Mouse (Mus musculus) stomach, postnatal 0 days (tissue): ENCODE data around the gene Nynrin. TPM values are rescaled to one million over a fixed set of nuclear protein-coding genes. Genes with fewer than 3 reads are reported as not detected.

Source experiments
- ATAC-seq: fragments of 200-750 bp; cut with Nextera tagmentation; 2 replicates; pipeline ENCODE4 v1.8.0; 2017; ENCODE audit not compliant: low FRiP score, low TSS enrichment
- DNase-seq: peaks from one replicate; pipeline ENCODE4 v3.0.0-alpha.2; 2016; ENCODE audit warnings: low spot score
- H3K27ac ChIP-seq: fragments of 300-500 bp; sonication (generic); replicated peaks from 2 replicates; pipeline ENCODE4 v1.5.1; 2014; ENCODE audit warnings: mild to moderate bottlenecking, control low read depth
- H3K27me3 ChIP-seq: fragments of 300-500 bp; sonication (generic); 2 replicates; pipeline ENCODE4 v1.6.1; 2014; ENCODE audit warnings: low read length; ENCODE audit not compliant: control insufficient read depth, insufficient read depth
- H3K36me3 ChIP-seq: fragments of 300-500 bp; sonication (generic); 2 replicates; pipeline ENCODE4 v1.6.1; 2014; ENCODE audit warnings: low read length, mixed read lengths; ENCODE audit not compliant: control insufficient read depth, insufficient read depth
- H3K4me1 ChIP-seq: fragments of 300-500 bp; sonication (generic); replicated peaks from 2 replicates; pipeline ENCODE4 v1.6.1; 2014; ENCODE audit warnings: antibody characterized with exemption; ENCODE audit not compliant: control insufficient read depth, insufficient read depth
- H3K4me2 ChIP-seq: fragments of 300-500 bp; sonication (generic); replicated peaks from 2 replicates; pipeline ENCODE4 v1.6.1; 2014; ENCODE audit warnings: low read depth, mild to moderate bottlenecking, control low read depth, moderate library complexity
- H3K4me3 ChIP-seq: fragments of 300-500 bp; sonication (generic); 2 replicates; pipeline ENCODE4 v1.5.1; 2014; ENCODE audit warnings: low read depth, low read length, control low read depth
- H3K9ac ChIP-seq: fragments of 300-500 bp; sonication (generic); 2 replicates; pipeline ENCODE4 v1.6.1; 2014; ENCODE audit warnings: mild to moderate bottlenecking, low read length, control low read depth, mixed read lengths
- H3K9me3 ChIP-seq: fragments of 300-500 bp; sonication (generic); 2 replicates; pipeline ENCODE4 v1.6.1; 2016; ENCODE audit warnings: low read length; ENCODE audit not compliant: control insufficient read depth
- CTCF ChIP-seq: IDR thresholded peaks from 2 replicates; pipeline ENCODE4 v1.5.1; 2016; ENCODE audit warnings: antibody characterized with exemption, low read depth, mild to moderate bottlenecking, moderate library complexity
- EP300 ChIP-seq: optimal IDR thresholded peaks from 2 replicates; pipeline ENCODE3; 2016; ENCODE audit warnings: antibody characterized with exemption
- WGBS: fragments of 180-500 bp; shearing (Covaris S2); extraction: QIAGEN DNeasy Blood & Tissue Kit; methylation state at CpG from one replicate; pipeline ENCODE4 v1.1.7; 2014; 5-methylcytosine and 5-hydroxymethylcytosine counted together
- polyA plus RNA-seq: library from polyadenylated mRNA; unstranded; fragments of >200 nt; fragmentation: Nextera tagmentation; extraction: Ambion mirVana; gene quantifications from 2 replicates; pipeline ENCODE4 v1.2.1, GENCODE M21; 2015

Nynrin gene
- polyA plus RNA-seq, 1 experiment from 2014 or later, result 2.8 TPM

- H3K36me3 ChIP-seq, result no peaks in the 10 kb centered on the region
- no peak overlapping the region for H3K9ac ChIP-seq
- no peak overlapping the region for H3K4me2 ChIP-seq
- TF ChIP-seq EP300 (no peak), CTCF (no peak)
- no peaks in the 10 kb centered on the region for H3K27me3 ChIP-seq
- H3K9me3 ChIP-seq, result no peaks in the 10 kb centered on the region
- ATAC-seq, result no peak
- no peak for DNase-seq
- 39% methylated on average over 6 of the region's 6 CpGs for WGBS
- H3K27ac ChIP-seq, result no peak overlapping the region
- no peaks in the 10 kb centered on the region for H3K4me1 ChIP-seq
- H3K4me3 ChIP-seq, result no peak overlapping the region
Observed at GRCm38 (mm10) chr14:55850885-55851284, 2.9 kb upstream of the Nynrin start.

GRCm38 (mm10) chr14:55852646-55853551, 911 bp upstream of the Nynrin start:
- H3K4me3 ChIP-seq, result peak overlapping the region; percentile 58
- H3K4me2 ChIP-seq, result peak overlapping the region; percentile 84
- H3K9ac ChIP-seq, result peak overlapping the region; percentile 47; the same call in 1 of the 2 replicates
- WGBS, result 5% methylated on average over 11 of the region's 11 CpGs
- no peaks in the 10 kb centered on the region for H3K27me3 ChIP-seq
- 0 out of 2 replicates have a peak, but pooled peaks cover 4% of the 10 kb centered on the region for H3K4me1 ChIP-seq
- no peak for DNase-seq
- no peaks in the 10 kb centered on the region for H3K36me3 ChIP-seq
- ATAC-seq, result peak; percentile 53
- H3K27ac ChIP-seq, result peak overlapping the region; percentile 92
- no peak for TF ChIP-seq CTCF
- no peaks in the 10 kb centered on the region for H3K9me3 ChIP-seq

- Histone ChIP-seq H3K9ac (peak overlapping the region; percentile 81), H3K4me1 (0 out of 2 replicates have a peak, but pooled peaks cover 4% of the 10 kb centered on the region), H3K27me3 (no peaks in the 10 kb centered on the region), H3K4me3 (peak overlapping the region; percentile 58), H3K9me3 (no peaks in the 10 kb centered on the region), H3K4me2 (peak overlapping the region; percentile 84), H3K27ac (peak overlapping the region; percentile 92), H3K36me3 (no peaks in the 10 kb centered on the region)
- TF ChIP-seq EP300, result no peak
- TF ChIP-seq CTCF, result peak; percentile 2; the same call in 1 of the 2 replicates
- WGBS, result 1% methylated on average over 9 of the region's 9 CpGs
- DNase-seq, result peak; percentile 32
- ATAC-seq, result peak; percentile 27; the same call in 1 of the 2 replicates
Observed at GRCm38 (mm10) chr14:55854406-55855100, 743 bp downstream of the Nynrin start.

GRCm38 (mm10) chr14:55855101-55855561, 1.3 kb downstream of the Nynrin start:
- peak overlapping the region; percentile 84 for H3K4me2 ChIP-seq
- peak overlapping the region; percentile 92 for H3K27ac ChIP-seq
- 0 out of 2 replicates have a peak, but pooled peaks cover 4% of the 10 kb centered on the region for H3K4me1 ChIP-seq
- ATAC-seq, result peak; percentile 48
- H3K36me3 ChIP-seq, result no peaks in the 10 kb centered on the region
- DNase-seq, result peak; percentile 51
- no peak for TF ChIP-seq EP300
- TF ChIP-seq CTCF, result no peak
- H3K27me3 ChIP-seq, result no peaks in the 10 kb centered on the region
- peak overlapping the region; percentile 58 for H3K4me3 ChIP-seq
- H3K9me3 ChIP-seq, result no peaks in the 10 kb centered on the region
- 8% methylated on average over 4 of the region's 4 CpGs for WGBS
- H3K9ac ChIP-seq, result peak overlapping the region; percentile 81

GRCm38 (mm10) chr14:55857588-55857987, 3.8 kb downstream of the Nynrin start:
- Histone ChIP-seq H3K4me3 (no peak overlapping the region), H3K36me3 (no peaks in the 10 kb centered on the region), H3K27ac (no peak overlapping the region), H3K27me3 (no peaks in the 10 kb centered on the region), H3K9ac (no peak overlapping the region), H3K4me1 (peaks cover 4% of the 10 kb centered on the region; the same call in 1 of the 2 replicates), H3K9me3 (no peaks in the 10 kb centered on the region), H3K4me2 (0 out of 2 replicates have a peak overlapping the region, but pooled peaks have one; percentile 20)
- WGBS, result 41% methylated on average over 4 of the region's 4 CpGs
- TF ChIP-seq CTCF, result no peak
- TF ChIP-seq EP300, result no peak
- DNase-seq (no peak), ATAC-seq (no peak)
